Mouse (Mus musculus) CH12F3 (cell line): ENCODE measurements around the gene Adamts2.

Experiments
- in situ Hi-C: fragments of 300-500 bp; cut with MboI; formaldehyde crosslinking; loops from 2 replicates; pipeline ENCODE4 v1.14.3; 2020; ENCODE audit warnings: low sequenced_read_pairs

The Adamts2 gene

GRCm38 (mm10) chr11:50720856-50721550 is 119.1 kb downstream of the Adamts2 start:
- in situ Hi-C loops, result no loop called here

GRCm38 (mm10) chr11:50725595-50725994 is 123.7 kb downstream of the Adamts2 start:
- in situ Hi-C loops, result no loop called here

GRCm38 (mm10) chr11:50726035-50726434 is 124.2 kb downstream of the Adamts2 start:
- in situ Hi-C loops, result no loop called here

- in situ Hi-C loops, result no loop called here
Observed at GRCm38 (mm10) chr11:50733146-50733545, 131.3 kb downstream of the Adamts2 start.

GRCm38 (mm10) chr11:50734129-50734528 is 132.2 kb downstream of the Adamts2 start:
- in situ Hi-C loops, result no loop called here

GRCm38 (mm10) chr11:50736548-50736947 is 134.7 kb downstream of the Adamts2 start:
- in situ Hi-C loops, result no loop called here

- in situ Hi-C loops, result no loop called here
Observed at GRCm38 (mm10) chr11:50738436-50738835, 136.6 kb downstream of the Adamts2 start.

- in situ Hi-C loops, result no loop called here
Observed at GRCm38 (mm10) chr11:50739453-50739852, 137.6 kb downstream of the Adamts2 start.

- in situ Hi-C loops, result no loop called here
Observed at GRCm38 (mm10) chr11:50742146-50742545, 140.3 kb downstream of the Adamts2 start.

GRCm38 (mm10) chr11:50744971-50745370 is 143.1 kb downstream of the Adamts2 start:
- in situ Hi-C loops, result no loop called here

- in situ Hi-C loops, result no loop called here
Observed at GRCm38 (mm10) chr11:50746508-50746907, 144.6 kb downstream of the Adamts2 start.

- in situ Hi-C loops, result no loop called here
Observed at GRCm38 (mm10) chr11:50750983-50751585, 149.2 kb downstream of the Adamts2 start.

- in situ Hi-C loops, result no loop called here
Observed at GRCm38 (mm10) chr11:50757741-50758140, 155.9 kb downstream of the Adamts2 start.

GRCm38 (mm10) chr11:50766461-50766860 is 164.6 kb downstream of the Adamts2 start:
- in situ Hi-C loops, result no loop called here

- in situ Hi-C loops, result no loop called here
Observed at GRCm38 (mm10) chr11:50767039-50767438, 165.2 kb downstream of the Adamts2 start.

- in situ Hi-C loops, result no loop called here
Observed at GRCm38 (mm10) chr11:50768995-50769749, 167.3 kb downstream of the Adamts2 start.

GRCm38 (mm10) chr11:50771006-50771405 is 169.1 kb downstream of the Adamts2 start:
- in situ Hi-C loops, result no loop called here

- in situ Hi-C loops, result no loop called here
Observed at GRCm38 (mm10) chr11:50797674-50798073, 195.8 kb downstream of the Adamts2 start.

GRCm38 (mm10) chr11:50798836-50799235 is 197.0 kb downstream of the Adamts2 start:
- in situ Hi-C loops, result no loop called here

- in situ Hi-C loops, result no loop called here
Observed at GRCm38 (mm10) chr11:50814233-50814632, 212.3 kb downstream of the Adamts2 start.

- in situ Hi-C loops, result no loop called here
Observed at GRCm38 (mm10) chr11:50826214-50826613, 224.3 kb downstream of the Adamts2 start.
